14 mouse cellular contexts compared by ENCODE assay signal in the genomic region with DNA sequence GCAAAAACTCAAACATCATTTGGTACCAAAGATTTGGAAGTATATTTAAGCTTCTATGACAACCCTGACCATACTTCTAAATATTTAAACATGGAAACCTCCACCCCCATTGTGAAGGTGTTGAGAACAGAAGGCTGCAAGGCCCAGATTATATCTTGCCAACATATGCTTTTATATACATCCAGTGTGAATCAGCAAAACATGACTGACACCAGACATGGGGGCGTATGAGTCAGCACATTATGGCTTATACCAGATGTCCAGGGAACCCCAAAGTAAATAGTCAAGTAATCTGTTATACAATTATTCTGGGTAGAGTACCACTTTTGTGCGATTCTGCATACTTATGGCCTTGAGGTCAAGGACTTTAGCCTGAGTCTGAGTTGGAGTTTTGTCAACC.
DNase-seq lines count a peak whose midpoint lies in the region; ATAC-seq lines count a peak whose summit lies in the region.
"Had no signal": no experiment of that assay in that cellular context is flagged by ENCODE, and none has a peak within 500 bp of the region (broad histone marks: within the 10 kb centered on the region; RNA-seq: fewer than 3 reads in every experiment).

No protein-coding gene starts in this region.

- intact Hi-C loops in left cerebral cortex, postnatal 4 days (cut with DNase I), result no loop called here
- intact Hi-C loops in heart, postnatal 25 days (cut with DNase I), result no loop called here

- DNase-seq in left cerebral cortex, adult 11 months (ENCODE audit: low spot score), result peak; percentile 61
- no peak for DNase-seq in left cerebral cortex, postnatal 4 days
- peak; percentile 18 to 85 for DNase-seq in left cerebral cortex, adult 8-10 months (ENCODE audit: low spot score in 2 of 2)
- peak; percentile 72 for DNase-seq in telencephalon, adult 2 months (ENCODE audit: low read depth, low spot score)
- DNase-seq in embryo, embryonic 11 days, result no peak
- DNase-seq in heart, postnatal 25 days (ENCODE audit: low spot score), result no peak
- DNase-seq: cerebellum, adult 9-10 months; gastrocnemius, postnatal 10 days; heart, adult 18-20 months; heart, postnatal 4 days had no signal

- peak; percentile 94 for ATAC-seq in frontal cortex, adult (ENCODE audit: low TSS enrichment)
- ATAC-seq: forebrain, embryonic 16.5 days; intestine, embryonic 15.5 days; Patski had no signal

Comparison
In these comparisons a context has a peak if more than half of its experiments do, and no peak if none do; other contexts are left out.
1. DNase-seq: peak in left cerebral cortex, adult 11 months (single experiment), left cerebral cortex, adult 8-10 months (2 of 2) and telencephalon, adult 2 months (single experiment); none in left cerebral cortex, postnatal 4 days (single experiment), embryo, embryonic 11 days (single experiment) and heart, postnatal 25 days (single experiment).